Mouse (Mus musculus): ENCODE data around the gene Pxylp1. TPM values are rescaled to one million over a fixed set of nuclear protein-coding genes. Genes with fewer than 3 reads are reported as not detected.

Pxylp1 gene
- polyA plus RNA-seq, 1 experiment from 2014 or later = 22.2 TPM

DNA sequence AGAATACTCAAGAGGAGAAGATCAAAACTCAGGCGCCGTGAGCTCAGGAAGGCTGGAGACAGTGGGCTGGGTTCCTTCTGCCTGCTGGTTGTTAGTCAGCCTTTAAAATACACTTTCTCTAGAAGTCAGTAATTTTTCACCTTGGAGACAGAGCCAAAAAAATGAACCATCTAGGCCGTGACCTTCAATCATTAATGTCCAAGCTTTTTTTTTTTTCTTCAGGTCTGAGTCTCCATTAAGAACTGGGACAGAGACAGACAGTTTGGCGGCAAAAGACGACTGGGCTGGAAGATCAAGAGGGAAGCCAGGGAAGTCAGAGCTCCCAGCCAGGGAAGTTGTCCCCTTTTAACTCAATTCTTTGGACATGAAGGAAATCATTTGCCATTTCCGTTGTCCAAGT is 10.6 kb downstream of the Pxylp1 start:
- Histone ChIP-seq H3K36me3 (ENCODE audit: insufficient read depth, low read length) (no peaks in the 10 kb centered on the region), H3K4me2 (replicated peaks; ENCODE audit: low read depth, low read length) (no peak overlapping the region), H3K4me1 (ENCODE audit: insufficient read depth, low read length) (peaks cover 2% of the 10 kb centered on the region; the same call in 1 of the 2 replicates), H3K27me3 (ENCODE audit: insufficient read depth, low read length) (no peaks in the 10 kb centered on the region), H3K9ac (replicated peaks; ENCODE audit: low read length) (no peak overlapping the region), H3K27ac (ENCODE audit: low read length) (no peak overlapping the region), H3K9me3 (ENCODE audit: low read length) (no peaks in the 10 kb centered on the region), H3K4me3 (ENCODE audit: low read length) (no peak overlapping the region)
- 67% methylated on average over 6 of the region's 6 CpGs for WGBS
- no peak for ATAC-seq (ENCODE audit: low FRiP score, low TSS enrichment)

DNA sequence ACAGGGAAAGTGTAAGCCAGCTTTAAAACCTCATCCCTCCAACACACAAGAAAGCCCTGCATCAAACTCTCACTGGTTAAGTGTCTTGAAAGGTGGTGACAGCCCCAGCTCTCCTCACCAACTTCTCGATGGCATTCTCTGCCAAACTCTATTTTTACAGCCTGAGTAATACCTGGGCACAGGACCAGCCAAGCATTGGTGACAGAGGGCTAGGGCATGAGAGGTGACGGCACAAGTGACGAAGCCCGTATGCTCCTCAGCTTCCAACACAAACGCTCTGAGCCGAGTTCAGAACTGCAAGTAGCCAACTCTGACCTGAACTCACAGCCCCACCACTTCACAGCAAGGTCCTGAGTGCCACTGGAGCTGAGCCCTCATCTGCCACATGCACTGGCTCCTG is 13.4 kb downstream of the Pxylp1 start:
- WGBS = 71% methylated on average over 6 of the region's 6 CpGs
- Histone ChIP-seq H3K9me3 (ENCODE audit: low read length) (no peaks in the 10 kb centered on the region), H3K4me2 (replicated peaks; ENCODE audit: low read depth, low read length) (no peak overlapping the region), H3K27ac (ENCODE audit: low read length) (no peak overlapping the region), H3K4me3 (ENCODE audit: low read length) (no peak overlapping the region), H3K36me3 (ENCODE audit: insufficient read depth, low read length) (no peaks in the 10 kb centered on the region), H3K9ac (replicated peaks; ENCODE audit: low read length) (no peak overlapping the region), H3K4me1 (ENCODE audit: insufficient read depth, low read length) (peaks cover 4% of the 10 kb centered on the region; the same call in 1 of the 2 replicates), H3K27me3 (ENCODE audit: insufficient read depth, low read length) (no peaks in the 10 kb centered on the region)
- no peak for ATAC-seq (ENCODE audit: low FRiP score, low TSS enrichment)

GRCm38 (mm10) chr9:96878464-96878863 is 14.0 kb downstream of the Pxylp1 start:
- Histone ChIP-seq H3K4me3 (ENCODE audit: low read length) (no peak overlapping the region), H3K36me3 (ENCODE audit: insufficient read depth, low read length) (no peaks in the 10 kb centered on the region), H3K4me1 (ENCODE audit: insufficient read depth, low read length) (peaks cover 4% of the 10 kb centered on the region; the same call in 1 of the 2 replicates), H3K27ac (ENCODE audit: low read length) (no peak overlapping the region), H3K9ac (replicated peaks; ENCODE audit: low read length) (no peak overlapping the region), H3K9me3 (ENCODE audit: low read length) (no peaks in the 10 kb centered on the region), H3K27me3 (ENCODE audit: insufficient read depth, low read length) (no peaks in the 10 kb centered on the region), H3K4me2 (replicated peaks; ENCODE audit: low read depth, low read length) (no peak overlapping the region)
- ATAC-seq (ENCODE audit: low FRiP score, low TSS enrichment) = no peak
- WGBS = 25% methylated on average over 4 of the region's 4 CpGs

DNA sequence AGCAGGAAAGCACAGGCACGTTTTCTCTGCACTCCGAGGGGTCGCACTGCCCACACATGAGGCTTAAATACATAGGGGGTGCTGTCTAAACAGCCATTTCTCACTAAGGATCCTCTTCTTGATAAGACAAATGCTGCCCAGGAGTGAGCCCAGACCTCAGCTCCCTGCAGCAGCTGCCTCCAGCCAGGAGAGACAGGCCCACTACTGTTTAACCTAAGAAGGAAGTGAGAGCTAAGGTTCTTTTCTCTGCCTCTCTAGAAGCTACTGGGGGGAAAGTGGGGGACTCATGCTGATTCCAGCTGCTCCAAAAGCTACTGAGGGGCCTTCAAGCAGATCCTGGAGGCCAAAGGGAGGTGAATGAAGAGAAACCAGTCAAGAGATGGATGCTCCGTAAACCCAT is 16.8 kb downstream of the Pxylp1 start:
- 50% methylated on average over 4 of the region's 4 CpGs for whole genome bisulfite sequencing
- peaks cover 4% of the 10 kb centered on the region; the same call in 1 of the 2 replicates for H3K4me1 ChIP-seq (ENCODE audit: insufficient read depth, low read length)
- no peak overlapping the region for H3K4me3 ChIP-seq (ENCODE audit: low read length)
- no peak overlapping the region for H3K27ac ChIP-seq (ENCODE audit: low read length)
- 0 out of 2 replicates have a peak, but pooled peaks cover 7% of the 10 kb centered on the region for H3K9me3 ChIP-seq (ENCODE audit: low read length)
- ATAC-seq (ENCODE audit: low FRiP score, low TSS enrichment) = no peak
- H3K4me2 ChIP-seq (replicated peaks; ENCODE audit: low read depth, low read length) = no peak overlapping the region
- H3K27me3 ChIP-seq (ENCODE audit: insufficient read depth, low read length) = no peaks in the 10 kb centered on the region
- no peaks in the 10 kb centered on the region; the same call in 1 of the 2 replicates for H3K36me3 ChIP-seq (ENCODE audit: insufficient read depth, low read length)
- H3K9ac ChIP-seq (replicated peaks; ENCODE audit: low read length) = no peak overlapping the region

DNA sequence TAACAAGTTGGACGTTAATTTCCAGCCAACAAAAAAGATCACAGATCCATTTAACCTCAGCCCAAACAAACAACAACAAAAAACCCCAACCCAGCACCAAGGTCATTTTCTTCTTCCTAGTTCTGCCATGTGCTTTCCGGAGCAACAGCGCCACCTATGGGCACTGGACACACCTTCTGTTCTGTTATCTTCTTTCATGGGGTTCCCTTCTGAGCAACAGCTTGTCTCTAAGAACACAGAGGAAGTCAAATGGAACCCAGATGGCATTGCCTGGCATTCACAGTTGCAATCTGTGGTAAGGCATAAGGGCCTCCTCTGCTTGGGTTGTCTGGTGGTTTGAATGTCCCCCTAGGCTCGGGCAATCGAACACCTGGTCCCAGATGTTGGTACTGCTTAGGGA is 19.4 kb downstream of the Pxylp1 start:
- 0 out of 2 replicates have a peak, but pooled peaks cover 2% of the 10 kb centered on the region for H3K4me1 ChIP-seq (ENCODE audit: insufficient read depth, low read length)
- H3K9ac ChIP-seq (replicated peaks; ENCODE audit: low read length) = no peak overlapping the region
- H3K27ac ChIP-seq (ENCODE audit: low read length) = no peak overlapping the region
- ATAC-seq (ENCODE audit: low FRiP score, low TSS enrichment) = no peak
- no peak overlapping the region for H3K4me3 ChIP-seq (ENCODE audit: low read length)
- 77% methylated on average over 5 of the region's 5 CpGs for WGBS
- no peaks in the 10 kb centered on the region; the same call in 1 of the 2 replicates for H3K36me3 ChIP-seq (ENCODE audit: insufficient read depth, low read length)
- no peaks in the 10 kb centered on the region for H3K27me3 ChIP-seq (ENCODE audit: insufficient read depth, low read length)
- H3K9me3 ChIP-seq (ENCODE audit: low read length) = 0 out of 2 replicates have a peak, but pooled peaks cover 11% of the 10 kb centered on the region
- no peak overlapping the region for H3K4me2 ChIP-seq (replicated peaks; ENCODE audit: low read depth, low read length)

- no peak for ATAC-seq (ENCODE audit: low FRiP score, low TSS enrichment)
- peaks cover 15% of the 10 kb centered on the region for H3K4me1 ChIP-seq (ENCODE audit: insufficient read depth, low read length)
- H3K27ac ChIP-seq (ENCODE audit: low read length) = no peak overlapping the region
- no peak overlapping the region for H3K4me3 ChIP-seq (ENCODE audit: low read length)
- H3K9ac ChIP-seq (replicated peaks; ENCODE audit: low read length) = no peak overlapping the region
- WGBS = 71% methylated on average over 8 of the region's 8 CpGs
- 0 out of 2 replicates have a peak, but pooled peaks cover 11% of the 10 kb centered on the region for H3K9me3 ChIP-seq (ENCODE audit: low read length)
- no peak overlapping the region for H3K4me2 ChIP-seq (replicated peaks; ENCODE audit: low read depth, low read length)
- H3K27me3 ChIP-seq (ENCODE audit: insufficient read depth, low read length) = no peaks in the 10 kb centered on the region
- no peaks in the 10 kb centered on the region; the same call in 1 of the 2 replicates for H3K36me3 ChIP-seq (ENCODE audit: insufficient read depth, low read length)
These were observed 22.4 kb downstream of the Pxylp1 start for GRCm38 (mm10) chr9:96870104-96870503.

- Histone ChIP-seq H3K9me3 (ENCODE audit: low read length) (0 out of 2 replicates have a peak, but pooled peaks cover 11% of the 10 kb centered on the region), H3K36me3 (ENCODE audit: insufficient read depth, low read length) (no peaks in the 10 kb centered on the region; the same call in 1 of the 2 replicates), H3K27ac (ENCODE audit: low read length) (no peak overlapping the region), H3K9ac (replicated peaks; ENCODE audit: low read length) (no peak overlapping the region), H3K4me2 (replicated peaks; ENCODE audit: low read depth, low read length) (no peak overlapping the region), H3K27me3 (ENCODE audit: insufficient read depth, low read length) (no peaks in the 10 kb centered on the region), H3K4me3 (ENCODE audit: low read length) (no peak overlapping the region), H3K4me1 (ENCODE audit: insufficient read depth, low read length) (peaks cover 15% of the 10 kb centered on the region)
- no peak for ATAC-seq (ENCODE audit: low FRiP score, low TSS enrichment)
- WGBS = 96% methylated on average over 5 of the region's 5 CpGs
These were observed 22.9 kb downstream of the Pxylp1 start for GRCm38 (mm10) chr9:96869542-96869941.

GRCm38 (mm10) chr9:96868546-96868945 is 23.9 kb downstream of the Pxylp1 start:
- no peak overlapping the region for H3K9ac ChIP-seq (replicated peaks; ENCODE audit: low read length)
- peaks cover 15% of the 10 kb centered on the region for H3K4me1 ChIP-seq (ENCODE audit: insufficient read depth, low read length)
- no peak overlapping the region for H3K27ac ChIP-seq (ENCODE audit: low read length)
- H3K4me2 ChIP-seq (replicated peaks; ENCODE audit: low read depth, low read length) = no peak overlapping the region
- H3K4me3 ChIP-seq (ENCODE audit: low read length) = no peak overlapping the region
- 57% methylated on average over 6 of the region's 6 CpGs for whole genome bisulfite sequencing
- H3K36me3 ChIP-seq (ENCODE audit: insufficient read depth, low read length) = no peaks in the 10 kb centered on the region; the same call in 1 of the 2 replicates
- H3K27me3 ChIP-seq (ENCODE audit: insufficient read depth, low read length) = no peaks in the 10 kb centered on the region
- no peak for ATAC-seq (ENCODE audit: low FRiP score, low TSS enrichment)
- H3K9me3 ChIP-seq (ENCODE audit: low read length) = 0 out of 2 replicates have a peak, but pooled peaks cover 11% of the 10 kb centered on the region

- no peak overlapping the region for H3K9ac ChIP-seq (replicated peaks; ENCODE audit: low read length)
- H3K27ac ChIP-seq (ENCODE audit: low read length) = no peak overlapping the region
- 0 out of 2 replicates have a peak, but pooled peaks cover 9% of the 10 kb centered on the region for H3K9me3 ChIP-seq (ENCODE audit: low read length)
- 52% methylated on average over 7 of the region's 7 CpGs for WGBS
- peaks cover 15% of the 10 kb centered on the region for H3K4me1 ChIP-seq (ENCODE audit: insufficient read depth, low read length)
- no peak overlapping the region for H3K4me2 ChIP-seq (replicated peaks; ENCODE audit: low read depth, low read length)
- H3K4me3 ChIP-seq (ENCODE audit: low read length) = no peak overlapping the region
- peak; percentile 52 for ATAC-seq (ENCODE audit: low FRiP score, low TSS enrichment)
- no peaks in the 10 kb centered on the region; the same call in 1 of the 2 replicates for H3K36me3 ChIP-seq (ENCODE audit: insufficient read depth, low read length)
- no peaks in the 10 kb centered on the region for H3K27me3 ChIP-seq (ENCODE audit: insufficient read depth, low read length)
These were observed 25.3 kb downstream of the Pxylp1 start for GRCm38 (mm10) chr9:96867165-96867564.

- peaks cover 15% of the 10 kb centered on the region for H3K4me1 ChIP-seq (ENCODE audit: insufficient read depth, low read length)
- no peak overlapping the region for H3K9ac ChIP-seq (replicated peaks; ENCODE audit: low read length)
- H3K4me2 ChIP-seq (replicated peaks; ENCODE audit: low read depth, low read length) = no peak overlapping the region
- 67% methylated on average over 5 of the region's 5 CpGs for WGBS
- H3K4me3 ChIP-seq (ENCODE audit: low read length) = no peak overlapping the region
- no peak overlapping the region for H3K27ac ChIP-seq (ENCODE audit: low read length)
- H3K36me3 ChIP-seq (ENCODE audit: insufficient read depth, low read length) = no peaks in the 10 kb centered on the region; the same call in 1 of the 2 replicates
- H3K9me3 ChIP-seq (ENCODE audit: low read length) = 0 out of 2 replicates have a peak, but pooled peaks cover 7% of the 10 kb centered on the region
- no peak for ATAC-seq (ENCODE audit: low FRiP score, low TSS enrichment)
- no peaks in the 10 kb centered on the region for H3K27me3 ChIP-seq (ENCODE audit: insufficient read depth, low read length)
These were observed 26.3 kb downstream of the Pxylp1 start for GRCm38 (mm10) chr9:96866196-96866595.
